Mouse (Mus musculus) MEL (cell line): ENCODE measurements at regions not wholly inside any gene's neighbourhood (a gene's known extent, or its start where the extent isn't known, plus 50 kb on each side); places are given as distances from the start of the nearest gene placed in this dataset.

Experiments used
- CTCF ChIP-seq, 3 experiments: IDR thresholded peaks in 2 of 3; conservative IDR thresholded peaks in 1 of 3; 2 replicates each; pipeline ENCODE4 v1.5.1; 2011 to 2012; ENCODE audit warnings: low read length in 3 of 3, low read depth in 2 of 3, mild to moderate bottlenecking in 2 of 3, improper control_type of control experiment in 1 of 3, inconsistent platforms in 1 of 3, mixed read lengths in 1 of 3, moderate library complexity in 1 of 3; ENCODE audit not compliant: control insufficient read depth in 1 of 3, insufficient read depth in 1 of 3, poor library complexity in 1 of 3, severe bottlenecking in 1 of 3
- EP300 ChIP-seq, 2 experiments: IDR thresholded peaks; 2 replicates each; pipeline ENCODE4 v1.6.1; 2011; ENCODE audit warnings: improper control_type of control experiment in 2 of 2, low read length in 2 of 2, low read depth in 1 of 2, mild to moderate bottlenecking in 1 of 2
- GATA1 ChIP-seq: IDR thresholded peaks from 2 replicates; pipeline ENCODE4 v1.6.1; 2011; ENCODE audit warnings: low read depth, low read length, improper control_type of control experiment

DNA sequence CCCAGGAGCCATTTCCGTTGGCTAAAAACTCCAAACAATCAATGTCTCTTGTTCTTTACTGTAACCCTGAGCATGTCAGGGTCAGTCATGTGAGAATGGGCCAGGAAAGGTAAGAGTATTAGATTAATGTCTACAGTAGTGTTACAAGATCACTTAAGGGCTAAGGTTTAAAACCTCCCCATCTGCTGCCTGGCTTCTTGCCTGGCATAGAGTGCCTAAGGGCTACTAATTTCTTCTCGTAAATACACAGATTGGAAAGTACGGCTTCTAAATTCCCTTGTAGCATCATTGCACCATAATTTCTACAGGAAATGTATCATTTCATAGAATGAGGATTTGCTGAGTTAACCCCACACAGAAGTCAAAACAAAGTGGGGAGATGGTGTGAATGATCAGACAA, 281.0 kb downstream of the Col12a1 start:
- TF ChIP-seq CTCF (IDR thresholded peaks at IDR 0.05 in 2 of 3, conservative IDR thresholded peaks at IDR 0.05 in 1 of 3; ENCODE audit: control insufficient read depth in 1 of 3, insufficient read depth in 1 of 3, low read depth in 2 of 3, low read length in 3 of 3, poor library complexity in 1 of 3, severe bottlenecking in 1 of 3) (no peak), GATA1 (no peak), EP300 (IDR thresholded peaks at IDR 0.05; ENCODE audit: low read depth in 1 of 2, low read length in 2 of 2) (no peak)
